Mouse (Mus musculus): Measurements from ENCODE around the gene Hist1h1e.
"Not testable (repeated sequence)": the region's sequence is repeated elsewhere in the genome, so short reads cannot be mapped to it uniquely, and the experiment has no call there.

GRCm38 (mm10) chr13:23591886-23592285 lies 30.5 kb downstream of the Hist1h1e start:
- TF ChIP-seq CTCF (conservative IDR thresholded peaks at IDR 0.05 in 1 of 2, IDR thresholded peaks at IDR 0.05 in 1 of 2; ENCODE audit: low read depth in 2 of 2, low read length in 2 of 2); IRF4 (IDR thresholded peaks at IDR 0.05; ENCODE audit: low read depth, low read length); POLR2AphosphoS2 (IDR thresholded peaks at IDR 0.05; ENCODE audit: low read depth, low read length): not testable (repeated sequence)
